Comparison of ENCODE assay signal across 9 mouse cellular contexts in the genomic region with DNA sequence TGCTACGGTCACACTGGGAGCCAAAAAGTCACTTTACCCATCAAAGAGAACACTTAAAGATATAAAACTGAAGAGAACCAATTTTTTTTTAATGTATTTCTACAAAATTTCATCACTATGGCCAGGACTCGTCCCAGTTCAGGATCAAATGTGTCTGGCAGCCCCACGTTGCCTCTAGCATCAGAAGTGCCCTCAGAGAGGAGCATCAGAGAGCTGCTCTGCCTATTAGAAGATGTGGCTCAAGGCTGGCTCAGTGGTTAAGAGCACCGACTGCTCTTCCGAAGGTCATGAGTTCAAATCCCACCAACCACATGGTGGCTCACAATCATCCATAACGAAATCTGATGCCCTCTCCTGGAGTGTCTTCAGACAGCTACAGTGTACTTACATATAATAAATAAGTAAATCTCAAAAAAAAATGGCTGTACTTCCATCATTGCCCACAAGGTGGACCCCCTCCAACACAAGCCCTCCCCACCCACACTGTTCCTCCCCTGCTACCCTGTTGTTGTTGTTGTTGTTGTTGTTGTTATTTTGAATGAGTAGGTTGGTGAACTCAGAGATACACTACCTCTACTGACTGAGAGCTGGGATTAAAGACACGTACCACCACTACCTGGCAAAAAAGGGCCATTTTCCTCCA. TPM values are rescaled to one million over a fixed set of nuclear protein-coding genes. Genes with fewer than 3 reads are reported as not detected.
A peak's percentile ranks its signal among the peaks of the same experiment; 100 is the strongest.
DNase-seq lines count a peak whose midpoint lies in the region; ATAC-seq and TF ChIP-seq lines count a peak whose summit lies in the region.
"Had no signal": no experiment of that assay in that cellular context is flagged by ENCODE, and none has a peak within 500 bp of the region (broad histone marks: within the 10 kb centered on the region; RNA-seq: fewer than 3 reads in every experiment).

No protein-coding gene starts in this region.

- 24% methylated on average over 7 of the region's 7 CpGs for WGBS in heart, adult 2 months
- 37% methylated on average over 7 of the region's 7 CpGs for WGBS in embryonic facial prominence, embryonic 14.5 days
- WGBS in limb, embryonic 14.5 days = 30% methylated on average over 7 of the region's 7 CpGs
- 41% methylated on average over 7 of the region's 7 CpGs for WGBS in neural tube, embryonic 11.5 days

- no peak for TF ChIP-seq POLR2A in heart, adult 2 months (IDR thresholded peaks at IDR 0.05; ENCODE audit: insufficient read depth, low read depth, low read length)
- no peak for TF ChIP-seq POLR2A in limb, embryonic 14.5 days (IDR thresholded peaks at IDR 0.05; ENCODE audit: borderline replicate concordance, extremely low read depth, insufficient read depth, insufficient read length)

- intact Hi-C loops in heart, adult 2 months (cut with DNase I) = loop anchor here (1.0 to 5.0 kb wide), 3 partner anchors 42 to 103 kb away; a partner anchor contains a TSS
- intact Hi-C loops in heart, postnatal 25 days (cut with DNase I) = loop anchor here (2.0 to 5.0 kb wide), 2 partner anchors 41 to 103 kb away; a partner anchor contains a TSS

- peaks cover 2% of the 10 kb centered on the region; the same call in 1 of the 2 replicates for H3K4me1 ChIP-seq in heart, adult 2 months (ENCODE audit: control insufficient read depth, insufficient read depth, low read length)
- H3K4me1 ChIP-seq in embryonic facial prominence, embryonic 14.5 days (ENCODE audit: control insufficient read depth, insufficient read depth, low read length) = no peaks in the 10 kb centered on the region; the same call in 1 of the 2 replicates
- peaks cover 4% of the 10 kb centered on the region; the same call in 1 of the 2 replicates for H3K4me1 ChIP-seq in limb, embryonic 14.5 days (ENCODE audit: control insufficient read depth, insufficient read depth, low read length)
- H3K4me1 ChIP-seq in neural tube, embryonic 11.5 days (ENCODE audit: control insufficient read depth, insufficient read depth, low read length) = peaks cover 13% of the 10 kb centered on the region

- no peaks in the 10 kb centered on the region for H3K9me3 ChIP-seq in embryonic facial prominence, embryonic 14.5 days (ENCODE audit: control insufficient read depth, low read length)
- no peaks in the 10 kb centered on the region for H3K9me3 ChIP-seq in limb, embryonic 14.5 days (ENCODE audit: control insufficient read depth, low read length)
- H3K9me3 ChIP-seq in neural tube, embryonic 11.5 days (ENCODE audit: control insufficient read depth, low read length) = no peaks in the 10 kb centered on the region
- H3K9me3 ChIP-seq: limb, embryonic 13.5 days had no signal

- no peaks in the 10 kb centered on the region for H3K27me3 ChIP-seq in heart, adult 2 months (ENCODE audit: control insufficient read depth, insufficient read depth, low read length)
- H3K27me3 ChIP-seq in embryonic facial prominence, embryonic 14.5 days (replicated peaks; ENCODE audit: control insufficient read depth, insufficient read depth, low read length) = no peaks in the 10 kb centered on the region
- H3K27me3 ChIP-seq in limb, embryonic 14.5 days (ENCODE audit: control insufficient read depth, insufficient read depth, low read length) = no peaks in the 10 kb centered on the region
- no peaks in the 10 kb centered on the region for H3K27me3 ChIP-seq in neural tube, embryonic 11.5 days (ENCODE audit: control insufficient read depth, insufficient read depth, low read length)
- H3K27me3 ChIP-seq: limb, embryonic 13.5 days had no signal

- TF ChIP-seq EP300 in heart, adult 2 months (IDR thresholded peaks at IDR 0.05; ENCODE audit: insufficient read depth, low read depth, low read length) = no peak

- no peak overlapping the region for H3K9ac ChIP-seq in heart, adult 2 months (ENCODE audit: low read depth, low read length)
- H3K9ac ChIP-seq in embryonic facial prominence, embryonic 14.5 days (ENCODE audit: low read depth, low read length) = no peak overlapping the region
- no peak overlapping the region for H3K9ac ChIP-seq in limb, embryonic 14.5 days (ENCODE audit: low read depth, low read length, severe bottlenecking)
- H3K9ac ChIP-seq in neural tube, embryonic 11.5 days (ENCODE audit: low read length) = no peak overlapping the region

- H3K4me2 ChIP-seq in embryonic facial prominence, embryonic 14.5 days (ENCODE audit: low read depth, low read length) = no peak overlapping the region
- no peak overlapping the region for H3K4me2 ChIP-seq in limb, embryonic 14.5 days (replicated peaks; ENCODE audit: low read depth, low read length, severe bottlenecking)
- H3K4me2 ChIP-seq in neural tube, embryonic 11.5 days (ENCODE audit: low read depth) = no peak overlapping the region

- ATAC-seq in embryonic facial prominence, embryonic 14.5 days (ENCODE audit: low read depth) = no peak
- ATAC-seq in limb, embryonic 14.5 days (ENCODE audit: low FRiP score, low read depth) = no peak
- no peak for ATAC-seq in neural tube, embryonic 11.5 days (ENCODE audit: insufficient read depth, low FRiP score, low TSS enrichment)

- H3K4me3 ChIP-seq in heart, adult 2 months = no peak overlapping the region
- H3K4me3 ChIP-seq in embryonic facial prominence, embryonic 14.5 days (ENCODE audit: low read depth, low read length) = no peak overlapping the region
- no peak overlapping the region for H3K4me3 ChIP-seq in limb, embryonic 14.5 days (replicated peaks; ENCODE audit: low read length)
- no peak overlapping the region for H3K4me3 ChIP-seq in neural tube, embryonic 11.5 days (ENCODE audit: low read depth, low read length)

- peak; percentile 78 for TF ChIP-seq CTCF in heart, adult 2 months (IDR thresholded peaks at IDR 0.05)

- no peaks in the 10 kb centered on the region for H3K79me2 ChIP-seq in heart, adult 2 months (replicated peaks; ENCODE audit: control insufficient read depth, insufficient read depth, low read length)

- no peak for DNase-seq in heart, adult 2 months
- no peak for DNase-seq in heart, postnatal 25 days (ENCODE audit: low spot score)
- DNase-seq in 416B (ENCODE audit: low read depth) = peak; percentile 90
- peak; percentile 56 for DNase-seq in T-cell, adult 2 months (ENCODE audit: low spot score)
- peak; percentile 33 for DNase-seq in embryonic facial prominence, embryonic 14.5 days (ENCODE audit: low spot score)
- DNase-seq in limb, embryonic 14.5 days (ENCODE audit: low spot score) = peak; percentile 39
- DNase-seq in neural tube, embryonic 11.5 days (ENCODE audit: low spot score) = peak; percentile 28
- no peak for DNase-seq in testis, postnatal 14 days (ENCODE audit: low spot score)

- no peaks in the 10 kb centered on the region for H3K36me3 ChIP-seq in heart, adult 2 months (ENCODE audit: control insufficient read depth, insufficient read depth, low read length)
- H3K36me3 ChIP-seq in embryonic facial prominence, embryonic 14.5 days (ENCODE audit: control insufficient read depth, insufficient read depth, low read length) = no peaks in the 10 kb centered on the region
- H3K36me3 ChIP-seq in limb, embryonic 14.5 days (ENCODE audit: control insufficient read depth, insufficient read depth, low read length) = no peaks in the 10 kb centered on the region
- H3K36me3 ChIP-seq in neural tube, embryonic 11.5 days (ENCODE audit: control insufficient read depth, insufficient read depth, low read length) = no peaks in the 10 kb centered on the region
- H3K36me3 ChIP-seq: limb, embryonic 13.5 days had no signal

- H3K27ac ChIP-seq in heart, adult 2 months = no peak overlapping the region
- H3K27ac ChIP-seq in embryonic facial prominence, embryonic 14.5 days (replicated peaks; ENCODE audit: low read depth, low read length) = no peak overlapping the region
- H3K27ac ChIP-seq in limb, embryonic 14.5 days (replicated peaks; ENCODE audit: low read depth, low read length) = no peak overlapping the region
- no peak overlapping the region for H3K27ac ChIP-seq in neural tube, embryonic 11.5 days (ENCODE audit: low read depth, low read length)
- H3K27ac ChIP-seq: limb, embryonic 13.5 days had no signal

RNA-seq across cellular contexts. Expression of a gene that starts 1.3 kb away (rescaled TPM):
- 1 to 10 TPM; 5.3 to 6.2 TPM for total RNA-seq in heart, adult 2 months (2021)
- 3.9 and 4.6 TPM in 2 replicates for polyA plus RNA-seq in heart, adult 2 months (2012; rRNA removed)
- total RNA-seq in heart, postnatal 25 days (2021) = 1 to 10 TPM; 1.7 to 3.0 TPM
- polyA plus RNA-seq in embryonic facial prominence, embryonic 14.5 days (2014; fragmentation: Nextera tagmentation; extraction: Ambion mirVana) = 20.9 and 24.8 TPM in 2 replicates
- 54.7 and 65.7 TPM in 2 replicates for polyA plus RNA-seq in limb, embryonic 14.5 days (2012; rRNA removed)
- polyA plus RNA-seq in limb, embryonic 14.5 days (2014; fragmentation: Nextera tagmentation; extraction: Ambion mirVana) = 23.9 and 24.2 TPM in 2 replicates
- 31.3 and 36.7 TPM in 2 replicates for polyA plus RNA-seq in neural tube, embryonic 11.5 days (2014; fragmentation: Nextera tagmentation; extraction: Ambion mirVana)

RNA-seq across cellular contexts. Expression of a gene that starts 12.9 kb away (rescaled TPM):
- total RNA-seq in heart, adult 2 months (2021) = under 1 TPM; 0.11 to 0.26 TPM
- 0.29 and 0.53 TPM in 2 replicates for polyA plus RNA-seq in heart, adult 2 months (2012; rRNA removed)
- under 1 TPM; 0.10 to 0.20 TPM for total RNA-seq in heart, postnatal 25 days (2021)
- 2.7 and 2.8 TPM in 2 replicates for polyA plus RNA-seq in embryonic facial prominence, embryonic 14.5 days (2014; fragmentation: Nextera tagmentation; extraction: Ambion mirVana)
- 1.2 TPM in 2 replicates for polyA plus RNA-seq in limb, embryonic 14.5 days (2012; rRNA removed)
- polyA plus RNA-seq in limb, embryonic 14.5 days (2014; fragmentation: Nextera tagmentation; extraction: Ambion mirVana) = 0.67 and 1.2 TPM in 2 replicates
- 16.9 and 17.3 TPM in 2 replicates for polyA plus RNA-seq in neural tube, embryonic 11.5 days (2014; fragmentation: Nextera tagmentation; extraction: Ambion mirVana)

RNA-seq across cellular contexts. Expression of a gene that starts 53.9 kb away (rescaled TPM):
- 100 to 1,000 TPM; 125 to 134 TPM for total RNA-seq in heart, adult 2 months (2021)
- polyA plus RNA-seq in heart, adult 2 months (2012; rRNA removed) = 137 and 147 TPM in 2 replicates
- 100 to 1,000 TPM; 113 to 157 TPM for total RNA-seq in heart, postnatal 25 days (2021)
- polyA plus RNA-seq in embryonic facial prominence, embryonic 14.5 days (2014; fragmentation: Nextera tagmentation; extraction: Ambion mirVana) = 159 and 163 TPM in 2 replicates
- polyA plus RNA-seq in limb, embryonic 14.5 days (2012; rRNA removed) = 193 and 207 TPM in 2 replicates
- polyA plus RNA-seq in limb, embryonic 14.5 days (2014; fragmentation: Nextera tagmentation; extraction: Ambion mirVana) = 153 and 155 TPM in 2 replicates
- 211 and 217 TPM in 2 replicates for polyA plus RNA-seq in neural tube, embryonic 11.5 days (2014; fragmentation: Nextera tagmentation; extraction: Ambion mirVana)

Comparison
In these comparisons a context has a peak if more than half of its experiments do, and no peak if none do; other contexts are left out.
1. DNase-seq: peak in 416B (single experiment), T-cell, adult 2 months (single experiment), embryonic facial prominence, embryonic 14.5 days (single experiment), limb, embryonic 14.5 days (single experiment) and neural tube, embryonic 11.5 days (single experiment); none in heart, adult 2 months (0 of 2), heart, postnatal 25 days (single experiment) and testis, postnatal 14 days (single experiment).